Mouse (Mus musculus) neural tube, embryonic 14.5 days (tissue): ENCODE measurements around the gene Tspan11. TPM values are rescaled to one million over a fixed set of nuclear protein-coding genes. Genes with fewer than 3 reads are reported as not detected.

Experiments
- ATAC-seq: fragments of 200-750 bp; cut with Nextera tagmentation; 2 replicates; pipeline ENCODE4 v1.8.0; 2017; ENCODE audit warnings: low read depth, mild to moderate bottlenecking, moderate TSS enrichment, moderate library complexity
- H3K27ac ChIP-seq: fragments of 300-500 bp; sonication (generic); 2 replicates; pipeline ENCODE4 v1.5.1; 2014; ENCODE audit warnings: low read depth, mild to moderate bottlenecking, control low read depth, low read length, moderate library complexity, mixed read lengths
- H3K27me3 ChIP-seq: fragments of 300-500 bp; sonication (generic); 2 replicates; pipeline ENCODE4 v1.6.1; 2014; ENCODE audit warnings: low read length; ENCODE audit not compliant: control insufficient read depth, insufficient read depth
- H3K36me3 ChIP-seq: fragments of 300-500 bp; sonication (generic); 2 replicates; pipeline ENCODE4 v1.6.1; 2014; ENCODE audit warnings: low read length, mixed read lengths; ENCODE audit not compliant: control insufficient read depth, insufficient read depth
- H3K4me1 ChIP-seq: fragments of 300-500 bp; sonication (generic); 2 replicates; pipeline ENCODE4 v1.6.1; 2014; ENCODE audit warnings: low read length; ENCODE audit not compliant: control insufficient read depth, insufficient read depth
- H3K4me2 ChIP-seq: fragments of 300-500 bp; sonication (generic); 2 replicates; pipeline ENCODE4 v1.6.1; 2014; ENCODE audit warnings: mild to moderate bottlenecking, low read depth, low read length, control low read depth
- H3K4me3 ChIP-seq: fragments of 300-500 bp; sonication (generic); 2 replicates; pipeline ENCODE4 v1.5.1; 2014; ENCODE audit warnings: low read depth, low read length, control low read depth, mixed read lengths
- H3K9ac ChIP-seq: fragments of 300-500 bp; sonication (generic); replicated peaks from 2 replicates; pipeline ENCODE4 v1.6.1; 2014; ENCODE audit warnings: low read depth, mild to moderate bottlenecking, control low read depth, low read length, mixed read lengths
- H3K9me3 ChIP-seq: fragments of 300-500 bp; sonication (generic); 2 replicates; pipeline ENCODE4 v1.6.1; 2016; ENCODE audit warnings: low read length; ENCODE audit not compliant: control insufficient read depth
- WGBS: fragments of 180-500 bp; shearing (Covaris S2); extraction: QIAGEN DNeasy Blood & Tissue Kit; methylation state at CpG from one replicate; pipeline ENCODE4 v1.1.7; 2014; 5-methylcytosine and 5-hydroxymethylcytosine counted together
- polyA plus RNA-seq: library from polyadenylated mRNA; unstranded; fragments of >200 nt; fragmentation: Nextera tagmentation; extraction: Ambion mirVana; gene quantifications from 2 replicates; pipeline ENCODE4 v1.2.1, GENCODE M21; 2014

Gene Tspan11
- polyA plus RNA-seq, 1 experiment from 2014 or later: 4.0 TPM

DNA sequence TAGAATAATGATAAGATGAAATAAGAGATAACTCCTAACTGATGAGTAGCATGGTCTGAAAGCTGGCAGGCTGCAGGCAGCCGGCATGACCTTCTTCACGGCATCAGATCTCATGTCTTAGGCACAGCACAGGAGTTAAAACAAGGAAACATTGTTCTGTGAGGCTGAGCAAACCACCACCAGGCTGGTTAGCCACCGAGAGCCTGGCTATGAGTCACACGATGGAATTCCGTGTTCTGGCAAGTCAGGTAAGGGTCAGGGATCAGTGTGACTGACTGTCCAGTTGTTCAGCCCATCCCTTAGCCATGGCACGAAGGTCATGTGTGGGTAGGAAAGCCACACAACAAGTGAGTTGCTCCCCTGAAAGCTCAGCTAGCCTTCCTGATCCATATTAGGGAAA, 16.0 kb upstream of the Tspan11 start:
- ATAC-seq: no peak
- Histone ChIP-seq H3K36me3 (no peaks in the 10 kb centered on the region), H3K9me3 (peaks cover 2% of the 10 kb centered on the region; the same call in 1 of the 2 replicates), H3K4me2 (no peak overlapping the region), H3K4me3 (no peak overlapping the region), H3K27me3 (no peaks in the 10 kb centered on the region), H3K27ac (no peak overlapping the region), H3K9ac (no peak overlapping the region), H3K4me1 (no peaks in the 10 kb centered on the region)
- 87% methylated on average over 6 of the region's 6 CpGs for WGBS

DNA sequence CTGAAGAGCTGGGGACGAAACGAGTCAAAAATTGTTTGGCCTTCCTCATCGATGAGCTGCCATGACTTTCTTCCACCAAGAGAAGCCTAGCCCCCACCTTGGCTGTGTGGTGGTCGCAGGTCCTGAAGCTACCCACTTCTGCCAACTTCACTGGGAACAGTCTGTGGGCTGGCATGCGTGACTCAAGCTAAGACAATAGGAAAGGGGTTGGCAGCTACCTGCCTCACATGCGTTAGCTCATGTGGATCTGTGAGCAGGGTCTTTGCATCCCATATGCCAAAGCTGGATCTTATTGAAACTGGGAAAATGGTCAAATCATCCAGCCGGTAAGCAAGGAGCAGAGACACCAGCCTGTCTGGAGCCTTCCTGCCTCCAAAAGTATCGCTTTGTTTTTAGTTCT, 14.8 kb upstream of the Tspan11 start:
- H3K4me3 ChIP-seq: no peak overlapping the region
- ATAC-seq: no peak

GRCm38 (mm10) chr6:127875883-127876282, 11.5 kb upstream of the Tspan11 start:
- Histone ChIP-seq H3K4me3 (no peak overlapping the region), H3K27ac (no peak overlapping the region), H3K9ac (no peak overlapping the region), H3K27me3 (no peaks in the 10 kb centered on the region), H3K9me3 (peaks cover 2% of the 10 kb centered on the region; the same call in 1 of the 2 replicates), H3K4me2 (no peak overlapping the region), H3K4me1 (no peaks in the 10 kb centered on the region), H3K36me3 (no peaks in the 10 kb centered on the region)
- ATAC-seq: no peak
- 80% methylated on average over 11 of the region's 11 CpGs for WGBS

More for the DNA sequence above, 14.8 kb upstream of the Tspan11 start:
- Histone ChIP-seq H3K9ac (no peak overlapping the region), H3K4me1 (no peaks in the 10 kb centered on the region), H3K27me3 (no peaks in the 10 kb centered on the region), H3K27ac (no peak overlapping the region), H3K9me3 (peaks cover 2% of the 10 kb centered on the region; the same call in 1 of the 2 replicates), H3K4me2 (no peak overlapping the region), H3K36me3 (no peaks in the 10 kb centered on the region)
- 92% methylated on average over 8 of the region's 8 CpGs for WGBS

DNA sequence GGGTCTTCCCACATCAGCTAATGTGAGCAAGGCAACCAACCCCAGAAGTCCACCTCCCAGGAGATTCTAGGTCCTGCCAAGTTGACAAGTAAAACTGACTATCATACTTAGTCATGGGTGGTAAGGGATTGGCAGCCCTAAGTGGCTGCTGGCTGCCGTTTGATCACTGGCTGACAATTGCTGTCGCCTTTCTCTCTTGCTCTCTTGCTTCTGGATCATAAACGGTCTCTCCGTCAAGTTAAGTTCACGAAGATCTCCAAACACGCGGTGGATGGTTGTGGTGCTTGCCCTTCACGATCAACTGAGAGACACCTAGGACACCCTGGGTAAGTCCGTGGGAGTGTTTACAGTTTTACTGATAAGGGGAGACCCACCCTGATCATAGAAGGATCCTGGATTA, 11.0 kb upstream of the Tspan11 start:
- H3K27ac ChIP-seq: no peak overlapping the region
- no peaks in the 10 kb centered on the region for H3K4me1 ChIP-seq
- WGBS: 93% methylated on average over 9 of the region's 9 CpGs
- H3K4me2 ChIP-seq: no peak overlapping the region
- H3K9ac ChIP-seq: no peak overlapping the region
- no peaks in the 10 kb centered on the region for H3K36me3 ChIP-seq
- H3K9me3 ChIP-seq: no peaks in the 10 kb centered on the region
- ATAC-seq: no peak
- H3K27me3 ChIP-seq: no peaks in the 10 kb centered on the region
- no peak overlapping the region for H3K4me3 ChIP-seq

DNA sequence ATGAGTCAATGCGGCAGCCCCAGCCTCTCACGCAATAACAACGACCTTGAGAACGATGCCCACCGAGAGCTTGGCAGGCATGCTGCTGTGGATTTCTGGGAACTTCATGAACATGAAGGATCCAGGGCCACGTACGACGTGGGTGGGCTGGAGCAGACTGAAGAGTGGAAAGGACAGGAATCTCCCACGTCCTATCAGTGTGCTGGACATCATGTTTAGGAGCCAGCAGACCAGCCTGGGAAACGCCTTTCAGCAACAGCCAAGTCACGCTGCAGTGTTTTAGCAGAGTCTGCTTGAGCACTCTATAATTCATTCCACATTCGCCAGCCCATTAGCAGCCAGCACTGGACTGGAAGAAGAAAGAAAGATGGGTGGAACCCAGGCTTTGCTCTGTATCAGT, 10.4 kb upstream of the Tspan11 start:
- Histone ChIP-seq H3K9me3 (no peaks in the 10 kb centered on the region), H3K4me2 (no peak overlapping the region), H3K27ac (no peak overlapping the region), H3K9ac (no peak overlapping the region), H3K4me3 (no peak overlapping the region), H3K36me3 (no peaks in the 10 kb centered on the region), H3K27me3 (no peaks in the 10 kb centered on the region), H3K4me1 (no peaks in the 10 kb centered on the region)
- ATAC-seq: no peak
- WGBS: 69% methylated on average over 12 of the region's 12 CpGs

GRCm38 (mm10) chr6:127879472-127879871, 7.9 kb upstream of the Tspan11 start:
- no peaks in the 10 kb centered on the region for H3K27me3 ChIP-seq
- H3K4me1 ChIP-seq: no peaks in the 10 kb centered on the region
- no peak overlapping the region for H3K9ac ChIP-seq
- H3K36me3 ChIP-seq: no peaks in the 10 kb centered on the region
- H3K4me2 ChIP-seq: no peak overlapping the region
- no peak overlapping the region for H3K27ac ChIP-seq
- no peak overlapping the region for H3K4me3 ChIP-seq
- H3K9me3 ChIP-seq: no peaks in the 10 kb centered on the region
- 88% methylated on average over 6 of the region's 6 CpGs for WGBS
- ATAC-seq: no peak

- 0 out of 2 replicates have a peak, but pooled peaks have one; percentile 20 for ATAC-seq
- 7% methylated on average over 7 of the region's 7 CpGs for WGBS
Observed at GRCm38 (mm10) chr6:127886916-127887315, 473 bp upstream of the Tspan11 start.

DNA sequence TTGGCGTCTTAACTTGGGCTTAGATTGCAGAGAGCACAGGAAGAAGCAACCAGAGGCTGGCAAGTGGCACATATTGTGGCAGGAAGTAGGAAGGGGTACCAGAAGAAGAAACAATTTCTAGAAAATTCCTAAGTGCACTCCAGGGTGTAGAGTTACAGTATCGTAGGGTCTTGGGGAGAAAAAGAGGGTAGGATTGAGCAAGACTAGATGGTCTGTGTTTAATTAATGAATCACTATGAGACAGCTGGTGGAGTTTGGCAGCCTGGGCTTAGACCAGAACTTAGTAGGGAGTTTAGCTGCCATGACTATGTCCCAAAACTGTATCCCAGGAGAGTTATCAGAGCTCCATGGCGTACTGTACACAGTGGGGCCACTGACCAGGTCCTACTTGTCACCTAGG, 1.2 kb downstream of the Tspan11 start:
- no peaks in the 10 kb centered on the region for H3K9me3 ChIP-seq
- H3K9ac ChIP-seq: no peak overlapping the region
- no peaks in the 10 kb centered on the region for H3K36me3 ChIP-seq
- H3K4me1 ChIP-seq: peaks cover 20% of the 10 kb centered on the region
- peak overlapping the region; percentile 82 for H3K27ac ChIP-seq
- no peaks in the 10 kb centered on the region for H3K27me3 ChIP-seq
- ATAC-seq: no peak; the same call in 1 of the 2 replicates
- peak overlapping the region; percentile 80 for H3K4me2 ChIP-seq
- peak overlapping the region; percentile 49; the same call in 1 of the 2 replicates for H3K4me3 ChIP-seq
- WGBS: 67% methylated on average over 3 of the region's 3 CpGs

More at GRCm38 (mm10) chr6:127886916-127887315, 473 bp upstream of the Tspan11 start:
- H3K9ac ChIP-seq: peak overlapping the region; percentile 76; the same call in 1 of the 2 replicates
- H3K27me3 ChIP-seq: no peaks in the 10 kb centered on the region
- no peaks in the 10 kb centered on the region for H3K9me3 ChIP-seq
- H3K27ac ChIP-seq: peak overlapping the region; percentile 82
- peak overlapping the region; percentile 80 for H3K4me2 ChIP-seq
- H3K4me1 ChIP-seq: peaks cover 20% of the 10 kb centered on the region
- H3K4me3 ChIP-seq: peak overlapping the region; percentile 49; the same call in 1 of the 2 replicates
- no peaks in the 10 kb centered on the region for H3K36me3 ChIP-seq

GRCm38 (mm10) chr6:127893611-127894010, 6.2 kb downstream of the Tspan11 start:
- WGBS: 47% methylated on average over 6 of the region's 6 CpGs
- H3K27me3 ChIP-seq: no peaks in the 10 kb centered on the region
- peaks cover 2% of the 10 kb centered on the region for H3K4me1 ChIP-seq
- H3K4me3 ChIP-seq: no peak overlapping the region
- no peaks in the 10 kb centered on the region for H3K9me3 ChIP-seq
- H3K36me3 ChIP-seq: no peaks in the 10 kb centered on the region
- H3K4me2 ChIP-seq: no peak overlapping the region
- H3K9ac ChIP-seq: no peak overlapping the region
- no peak overlapping the region for H3K27ac ChIP-seq
- ATAC-seq: no peak
